Mouse (Mus musculus) stomach, embryonic 16.5 days (tissue): ENCODE measurements at regions not wholly inside any gene's neighbourhood (a gene's known extent, or its start where the extent isn't known, plus 50 kb on each side); places are given as distances from the start of the nearest gene placed in this dataset.
A peak's percentile ranks its signal among the peaks of the same experiment; 100 is the strongest.

Source experiments
- ATAC-seq: fragments of 200-750 bp; cut with Nextera tagmentation; 2 replicates; pipeline ENCODE4 v1.8.0; 2017; ENCODE audit warnings: moderate number of reproducible peaks, moderate TSS enrichment; ENCODE audit not compliant: insufficient read depth, low FRiP score
- H3K27ac ChIP-seq: fragments of 300-500 bp; sonication (generic); 2 replicates; pipeline ENCODE4 v1.5.1; 2014; ENCODE audit warnings: low read length
- H3K27me3 ChIP-seq: fragments of 300-500 bp; sonication (generic); 2 replicates; pipeline ENCODE4 v1.6.1; 2014; ENCODE audit warnings: low read length, control low read depth, mixed read lengths; ENCODE audit not compliant: control insufficient read depth, insufficient read depth
- H3K36me3 ChIP-seq: fragments of 300-500 bp; sonication (generic); 2 replicates; pipeline ENCODE4 v1.6.1; 2014; ENCODE audit warnings: low read length; ENCODE audit not compliant: control insufficient read depth, insufficient read depth
- H3K4me1 ChIP-seq: fragments of 300-500 bp; sonication (generic); 2 replicates; pipeline ENCODE4 v1.6.1; 2014; ENCODE audit warnings: low read length, control low read depth, mixed read lengths; ENCODE audit not compliant: control insufficient read depth, insufficient read depth
- H3K4me2 ChIP-seq: fragments of 300-500 bp; sonication (generic); 2 replicates; pipeline ENCODE4 v1.6.1; 2014; ENCODE audit warnings: low read depth, low read length, mixed read lengths
- H3K4me3 ChIP-seq: fragments of 300-500 bp; sonication (generic); replicated peaks from 2 replicates; pipeline ENCODE4 v1.5.1; 2014; ENCODE audit warnings: mild to moderate bottlenecking, low read length
- H3K9ac ChIP-seq: fragments of 300-500 bp; sonication (generic); 2 replicates; pipeline ENCODE4 v1.6.1; 2014; ENCODE audit warnings: low read length
- H3K9me3 ChIP-seq: fragments of 300-500 bp; sonication (generic); replicated peaks from 2 replicates; pipeline ENCODE4 v1.6.1; 2016; ENCODE audit warnings: low read length, control low read depth; ENCODE audit not compliant: control insufficient read depth
- WGBS: fragments of 180-500 bp; shearing (Covaris S2); extraction: QIAGEN DNeasy Blood & Tissue Kit; methylation state at CpG from one replicate; pipeline ENCODE4 v1.1.7; 2014; 5-methylcytosine and 5-hydroxymethylcytosine counted together

- no peak for ATAC-seq
Observed at GRCm38 (mm10) chr1:193450201-193450600, 80.1 kb upstream of the Camk1g start.

GRCm38 (mm10) chr1:193449394-193450103 is 79.5 kb upstream of the Camk1g start:
- 9% methylated on average over 7 of the region's 7 CpGs for WGBS
- Histone ChIP-seq H3K36me3 (no peaks in the 10 kb centered on the region), H3K27me3 (no peaks in the 10 kb centered on the region), H3K9ac (peak overlapping the region; percentile 41; the same call in 1 of the 2 replicates), H3K4me2 (no peak overlapping the region), H3K4me3 (no peak overlapping the region), H3K9me3 (no peaks in the 10 kb centered on the region), H3K4me1 (peaks cover 13% of the 10 kb centered on the region), H3K27ac (peak overlapping the region; percentile 56)
- peak; percentile 46 for ATAC-seq

More at GRCm38 (mm10) chr1:193450201-193450600, 80.1 kb upstream of the Camk1g start:
- 68% methylated on average over 6 of the region's 6 CpGs for WGBS
- H3K27me3 ChIP-seq, result no peaks in the 10 kb centered on the region
- no peaks in the 10 kb centered on the region for H3K9me3 ChIP-seq
- peak overlapping the region; percentile 26; the same call in 1 of the 2 replicates for H3K27ac ChIP-seq
- H3K36me3 ChIP-seq, result no peaks in the 10 kb centered on the region
- no peak overlapping the region for H3K4me2 ChIP-seq
- H3K4me3 ChIP-seq, result no peak overlapping the region
- H3K4me1 ChIP-seq, result peaks cover 13% of the 10 kb centered on the region
- no peak overlapping the region for H3K9ac ChIP-seq

GRCm38 (mm10) chr1:193448793-193449393 is 78.8 kb upstream of the Camk1g start:
- H3K27ac ChIP-seq, result peak overlapping the region; percentile 56
- no peak overlapping the region for H3K4me2 ChIP-seq
- no peak overlapping the region for H3K9ac ChIP-seq
- ATAC-seq, result peak; percentile 35; the same call in 1 of the 2 replicates
- no peaks in the 10 kb centered on the region for H3K27me3 ChIP-seq
- H3K4me1 ChIP-seq, result peaks cover 13% of the 10 kb centered on the region
- no peaks in the 10 kb centered on the region for H3K36me3 ChIP-seq
- 43% methylated on average over 3 of the region's 3 CpGs for WGBS
- H3K4me3 ChIP-seq, result no peak overlapping the region
- no peaks in the 10 kb centered on the region for H3K9me3 ChIP-seq

GRCm38 (mm10) chr1:193447647-193448046 is 77.5 kb upstream of the Camk1g start:
- Histone ChIP-seq H3K27me3 (no peaks in the 10 kb centered on the region), H3K36me3 (no peaks in the 10 kb centered on the region), H3K4me2 (no peak overlapping the region), H3K4me3 (no peak overlapping the region), H3K9me3 (no peaks in the 10 kb centered on the region), H3K27ac (no peak overlapping the region), H3K4me1 (peaks cover 13% of the 10 kb centered on the region), H3K9ac (no peak overlapping the region)
- ATAC-seq, result no peak
- 74% methylated on average over 5 of the region's 5 CpGs for WGBS

GRCm38 (mm10) chr1:193443964-193444676 is 74.0 kb upstream of the Camk1g start:
- WGBS, result 87% methylated on average over 1 of the region's 1 CpGs
- H3K4me2 ChIP-seq, result no peak overlapping the region
- no peak overlapping the region for H3K9ac ChIP-seq
- no peaks in the 10 kb centered on the region for H3K9me3 ChIP-seq
- H3K4me3 ChIP-seq, result no peak overlapping the region
- no peak for ATAC-seq
- H3K4me1 ChIP-seq, result peaks cover 1% of the 10 kb centered on the region; the same call in 1 of the 2 replicates
- no peaks in the 10 kb centered on the region for H3K36me3 ChIP-seq
- no peak overlapping the region for H3K27ac ChIP-seq
- no peaks in the 10 kb centered on the region for H3K27me3 ChIP-seq

GRCm38 (mm10) chr1:193440512-193440911 is 70.4 kb upstream of the Camk1g start:
- Histone ChIP-seq H3K4me2 (no peak overlapping the region), H3K36me3 (no peaks in the 10 kb centered on the region), H3K9ac (no peak overlapping the region), H3K4me1 (no peaks in the 10 kb centered on the region), H3K27me3 (no peaks in the 10 kb centered on the region), H3K4me3 (no peak overlapping the region), H3K27ac (no peak overlapping the region), H3K9me3 (no peaks in the 10 kb centered on the region)
- ATAC-seq, result no peak
- WGBS, result 6% methylated on average over 1 of the region's 1 CpGs

GRCm38 (mm10) chr1:193434281-193434680 is 64.2 kb upstream of the Camk1g start:
- Histone ChIP-seq H3K27ac (no peak overlapping the region), H3K4me3 (no peak overlapping the region), H3K9ac (no peak overlapping the region), H3K27me3 (no peaks in the 10 kb centered on the region), H3K4me1 (no peaks in the 10 kb centered on the region), H3K9me3 (no peaks in the 10 kb centered on the region), H3K36me3 (no peaks in the 10 kb centered on the region), H3K4me2 (no peak overlapping the region)
- WGBS, result 79% methylated on average over 4 of the region's 4 CpGs
- ATAC-seq, result no peak

GRCm38 (mm10) chr1:193433493-193434021 is 63.5 kb upstream of the Camk1g start:
- no peak overlapping the region for H3K4me3 ChIP-seq
- no peak for ATAC-seq
- 44% methylated on average over 7 of the region's 7 CpGs for WGBS

GRCm38 (mm10) chr1:193430231-193430630 is 60.1 kb upstream of the Camk1g start:
- Histone ChIP-seq H3K27ac (no peak overlapping the region), H3K4me2 (no peak overlapping the region), H3K4me1 (0 out of 2 replicates have a peak, but pooled peaks cover 2% of the 10 kb centered on the region), H3K27me3 (no peaks in the 10 kb centered on the region), H3K9ac (no peak overlapping the region), H3K36me3 (no peaks in the 10 kb centered on the region), H3K9me3 (no peaks in the 10 kb centered on the region), H3K4me3 (no peak overlapping the region)
- ATAC-seq, result no peak
- WGBS, result 54% methylated on average over 8 of the region's 8 CpGs

More at GRCm38 (mm10) chr1:193433493-193434021, 63.5 kb upstream of the Camk1g start:
- Histone ChIP-seq H3K4me1 (no peaks in the 10 kb centered on the region), H3K27ac (no peak overlapping the region), H3K36me3 (no peaks in the 10 kb centered on the region), H3K9ac (no peak overlapping the region), H3K4me2 (no peak overlapping the region), H3K9me3 (no peaks in the 10 kb centered on the region), H3K27me3 (no peaks in the 10 kb centered on the region)
